Mouse (Mus musculus): ENCODE data around the gene Myof. TPM values are rescaled to one million over a fixed set of nuclear protein-coding genes. Genes with fewer than 3 reads are reported as not detected.

Gene Myof
- total RNA-seq, 1 experiment, result 44.3 TPM

- in situ Hi-C loops (cut with MboI; ENCODE audit: low sequenced_read_pairs in 2 of 2, unreplicated experiment in 2 of 2), result loop anchor here in 1 of 2 experiments (25.0 kb wide), 1 partner anchor 233 kb away; no protein-coding TSS in a partner anchor
- Histone ChIP-seq H3K4me1 (ENCODE audit: control insufficient read depth in 2 of 2, insufficient read depth in 2 of 2, low read length in 2 of 2, poor library complexity in 1 of 2) (peaks cover 0 to 2% of the 10 kb centered on the region in 2 experiments; a peak in 1 of 4 replicates), H3K9me3 (ENCODE audit: control insufficient read depth, insufficient read depth, low read depth, low read length) (no peaks in the 10 kb centered on the region), H3K9ac (ENCODE audit: insufficient read depth, low read depth, low read length, poor library complexity, severe bottlenecking) (no peak overlapping the region), H3K27ac (ENCODE audit: insufficient read depth, low read depth, low read length, poor library complexity, severe bottlenecking) (no peak overlapping the region), H3K36me3 (ENCODE audit: control insufficient read depth, insufficient read depth, low read length, poor library complexity, severe bottlenecking) (peaks cover 2% of the 10 kb centered on the region; the same call in 1 of the 2 replicates), H3K4me3 (ENCODE audit: insufficient read depth in 1 of 2, low read depth in 1 of 2, low read length in 2 of 2, poor library complexity in 1 of 2, severe bottlenecking in 1 of 2) (no peak overlapping the region)
- no peak for DNase-seq (ENCODE audit: low read depth, low spot score)
- TF ChIP-seq MAFK (IDR thresholded peaks at IDR 0.05; ENCODE audit: insufficient read depth, low read depth, low read length) (no peak), HCFC1 (IDR thresholded peaks at IDR 0.05; ENCODE audit: borderline replicate concordance, insufficient read depth, low read length) (no peak)
Measured at GRCm38 (mm10) chr19:37954236-37954635, 89.1 kb downstream of the Myof start.

- H3K36me3 ChIP-seq (ENCODE audit: control insufficient read depth, insufficient read depth, low read length, poor library complexity, severe bottlenecking), result peaks cover 2% of the 10 kb centered on the region
- H3K4me1 ChIP-seq (ENCODE audit: control insufficient read depth in 2 of 2, insufficient read depth in 2 of 2, low read length in 2 of 2, poor library complexity in 1 of 2), result peaks cover 0 to 5% of the 10 kb centered on the region in 2 experiments; a peak in 1 of 4 replicates
- TF ChIP-seq HCFC1 (IDR thresholded peaks at IDR 0.05; ENCODE audit: borderline replicate concordance, insufficient read depth, low read length) (no peak), ZNF384 (IDR thresholded peaks at IDR 0.05; ENCODE audit: low read depth, low read length) (no peak), ZC3H11A (IDR thresholded peaks at IDR 0.05; ENCODE audit: borderline replicate concordance, low read depth, low read length) (peak; percentile 32; the same call in 1 of the 2 replicates)
- peak; percentile 16 for DNase-seq (ENCODE audit: low read depth, low spot score)
- no peak overlapping the region for H3K9ac ChIP-seq (ENCODE audit: insufficient read depth, low read depth, low read length, poor library complexity, severe bottlenecking)
- H3K4me3 ChIP-seq (ENCODE audit: insufficient read depth in 1 of 2, low read depth in 1 of 2, low read length in 2 of 2, poor library complexity in 1 of 2, severe bottlenecking in 1 of 2), result no peak overlapping the region
- H3K9me3 ChIP-seq (ENCODE audit: control insufficient read depth, insufficient read depth, low read depth, low read length), result no peaks in the 10 kb centered on the region
- in situ Hi-C loops (cut with MboI; ENCODE audit: low sequenced_read_pairs in 2 of 2, unreplicated experiment in 2 of 2), result no loop called here
- no peak overlapping the region for H3K27ac ChIP-seq (ENCODE audit: insufficient read depth, low read depth, low read length, poor library complexity, severe bottlenecking)
Measured at GRCm38 (mm10) chr19:37946696-37947095, 96.7 kb downstream of the Myof start.

GRCm38 (mm10) chr19:37946053-37946452 is 97.3 kb downstream of the Myof start:
- Histone ChIP-seq H3K4me3 (ENCODE audit: insufficient read depth in 1 of 2, low read depth in 1 of 2, low read length in 2 of 2, poor library complexity in 1 of 2, severe bottlenecking in 1 of 2) (no peak overlapping the region), H3K27ac (ENCODE audit: insufficient read depth, low read depth, low read length, poor library complexity, severe bottlenecking) (no peak overlapping the region), H3K9ac (ENCODE audit: insufficient read depth, low read depth, low read length, poor library complexity, severe bottlenecking) (no peak overlapping the region), H3K4me1 (ENCODE audit: control insufficient read depth in 2 of 2, insufficient read depth in 2 of 2, low read length in 2 of 2, poor library complexity in 1 of 2) (peaks cover 0 to 5% of the 10 kb centered on the region in 2 experiments; a peak in 1 of 4 replicates), H3K9me3 (ENCODE audit: control insufficient read depth, insufficient read depth, low read depth, low read length) (no peaks in the 10 kb centered on the region), H3K36me3 (ENCODE audit: control insufficient read depth, insufficient read depth, low read length, poor library complexity, severe bottlenecking) (peaks cover 2% of the 10 kb centered on the region)
- in situ Hi-C loops (cut with MboI; ENCODE audit: low sequenced_read_pairs in 2 of 2, unreplicated experiment in 2 of 2), result no loop called here
- DNase-seq (ENCODE audit: low read depth, low spot score), result no peak
- no peak for TF ChIP-seq HCFC1 (IDR thresholded peaks at IDR 0.05; ENCODE audit: borderline replicate concordance, insufficient read depth, low read length)
- TF ChIP-seq ZC3H11A (IDR thresholded peaks at IDR 0.05; ENCODE audit: borderline replicate concordance, low read depth, low read length), result no peak
- TF ChIP-seq CHD2 (IDR thresholded peaks at IDR 0.05; ENCODE audit: low read depth, low read length), result no peak
- TF ChIP-seq MAFK (IDR thresholded peaks at IDR 0.05; ENCODE audit: insufficient read depth, low read depth, low read length), result no peak
- TF ChIP-seq ZNF384 (IDR thresholded peaks at IDR 0.05; ENCODE audit: low read depth, low read length), result no peak

DNA sequence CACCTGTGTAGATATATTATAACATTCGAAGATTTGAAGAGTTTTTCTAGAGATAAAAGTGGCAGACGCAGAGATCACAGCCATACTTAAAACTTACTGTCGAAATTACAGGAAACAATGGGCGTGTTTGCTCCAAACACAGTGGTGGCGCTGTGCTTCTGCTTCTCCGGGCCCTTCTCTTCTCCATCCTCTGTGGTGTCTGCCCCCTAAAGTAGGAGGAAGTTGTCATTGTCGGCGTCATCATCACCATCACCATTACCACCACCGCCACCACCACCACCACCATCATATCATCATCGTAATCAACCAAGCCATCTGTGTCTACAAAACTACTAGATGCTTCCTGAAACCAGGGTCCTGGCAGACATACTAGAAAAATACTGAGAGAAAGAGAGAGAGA is 104.2 kb downstream of the Myof start:
- in situ Hi-C loops (cut with MboI; ENCODE audit: low sequenced_read_pairs in 2 of 2, unreplicated experiment in 2 of 2), result no loop called here
- Histone ChIP-seq H3K4me3 (ENCODE audit: insufficient read depth in 1 of 2, low read depth in 1 of 2, low read length in 2 of 2, poor library complexity in 1 of 2, severe bottlenecking in 1 of 2) (no peak overlapping the region), H3K27ac (ENCODE audit: insufficient read depth, low read depth, low read length, poor library complexity, severe bottlenecking) (no peak overlapping the region), H3K4me1 (ENCODE audit: control insufficient read depth in 2 of 2, insufficient read depth in 2 of 2, low read length in 2 of 2, poor library complexity in 1 of 2) (no peaks in the 10 kb centered on the region; a peak in 1 of 4 replicates), H3K36me3 (ENCODE audit: control insufficient read depth, insufficient read depth, low read length, poor library complexity, severe bottlenecking) (peaks cover 2% of the 10 kb centered on the region; the same call in 1 of the 2 replicates), H3K9ac (ENCODE audit: insufficient read depth, low read depth, low read length, poor library complexity, severe bottlenecking) (no peak overlapping the region), H3K9me3 (ENCODE audit: control insufficient read depth, insufficient read depth, low read depth, low read length) (no peaks in the 10 kb centered on the region)
- no peak for DNase-seq (ENCODE audit: low read depth, low spot score)
- TF ChIP-seq CHD2 (IDR thresholded peaks at IDR 0.05; ENCODE audit: low read depth, low read length), result no peak

DNA sequence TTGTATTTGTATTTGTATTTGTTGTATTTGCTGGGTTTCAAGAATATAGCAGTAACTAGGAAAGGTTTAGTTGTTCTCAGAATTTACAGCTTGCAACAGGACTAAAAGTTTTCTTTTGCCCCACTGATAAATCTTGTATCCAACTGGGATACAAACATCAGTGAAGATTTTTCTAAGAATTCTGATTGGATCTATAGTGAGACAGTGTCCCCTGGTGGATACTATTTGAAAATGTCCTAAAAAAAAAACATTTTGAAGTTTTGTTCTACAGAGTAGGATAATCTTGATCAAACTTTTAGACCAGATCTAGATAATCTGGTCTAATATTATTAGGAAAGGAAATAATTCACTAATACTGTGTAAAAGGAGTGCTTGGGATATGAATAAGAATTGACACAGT is 106.3 kb downstream of the Myof start:
- DNase-seq (ENCODE audit: low read depth, low spot score), result no peak
- no peak overlapping the region for H3K27ac ChIP-seq (ENCODE audit: insufficient read depth, low read depth, low read length, poor library complexity, severe bottlenecking)
- in situ Hi-C loops (cut with MboI; ENCODE audit: low sequenced_read_pairs in 2 of 2, unreplicated experiment in 2 of 2), result no loop called here
- H3K36me3 ChIP-seq (ENCODE audit: control insufficient read depth, insufficient read depth, low read length, poor library complexity, severe bottlenecking), result peaks cover 2% of the 10 kb centered on the region; the same call in 1 of the 2 replicates
- no peaks in the 10 kb centered on the region; a peak in 1 of 4 replicates for H3K4me1 ChIP-seq (ENCODE audit: control insufficient read depth in 2 of 2, insufficient read depth in 2 of 2, low read length in 2 of 2, poor library complexity in 1 of 2)
- no peak overlapping the region for H3K9ac ChIP-seq (ENCODE audit: insufficient read depth, low read depth, low read length, poor library complexity, severe bottlenecking)
- peak; percentile 68 for TF ChIP-seq ZC3H11A (IDR thresholded peaks at IDR 0.05; ENCODE audit: borderline replicate concordance, low read depth, low read length)
- TF ChIP-seq MAFK (IDR thresholded peaks at IDR 0.05; ENCODE audit: insufficient read depth, low read depth, low read length), result no peak
- peak; percentile 75 for TF ChIP-seq ZNF384 (IDR thresholded peaks at IDR 0.05; ENCODE audit: low read depth, low read length)
- no peak overlapping the region for H3K4me3 ChIP-seq (ENCODE audit: insufficient read depth in 1 of 2, low read depth in 1 of 2, low read length in 2 of 2, poor library complexity in 1 of 2, severe bottlenecking in 1 of 2)
- no peaks in the 10 kb centered on the region for H3K9me3 ChIP-seq (ENCODE audit: control insufficient read depth, insufficient read depth, low read depth, low read length)
